Mouse (Mus musculus) erythroblast, embryonic 14.5 days (primary cell): ENCODE results near the gene Gm3233. TPM values are rescaled to one million over a fixed set of nuclear protein-coding genes. Genes with fewer than 3 reads are reported as not detected.
"Not testable (repeated sequence)": the region's sequence is repeated elsewhere in the genome, so short reads cannot be mapped to it uniquely, and the experiment has no call there.

ENCODE experiments used
- H3K27me3 ChIP-seq: 2 replicates; pipeline ENCODE4 v1.6.1; 2012; ENCODE audit warnings: inconsistent platforms; ENCODE audit not compliant: control insufficient read depth
- H3K36me3 ChIP-seq: 2 replicates; pipeline ENCODE4 v1.6.1; 2012; ENCODE audit warnings: mild to moderate bottlenecking, inconsistent platforms; ENCODE audit not compliant: control insufficient read depth
- H3K4me1 ChIP-seq: 2 replicates; pipeline ENCODE4 v1.6.1; 2012; ENCODE audit warnings: inconsistent platforms; ENCODE audit not compliant: control insufficient read depth
- H3K4me3 ChIP-seq: replicated peaks from 2 replicates; pipeline ENCODE3; 2012; ENCODE audit warnings: moderate library complexity, mild to moderate bottlenecking, inconsistent platforms
- H3K9me3 ChIP-seq: 2 replicates; pipeline ENCODE4 v1.6.1; 2012; ENCODE audit warnings: low read length, inconsistent platforms, mixed read lengths; ENCODE audit not compliant: control insufficient read depth
- GATA1 ChIP-seq: IDR thresholded peaks from 2 replicates; pipeline ENCODE4 v1.6.1; 2012; ENCODE audit warnings: low read length, inconsistent platforms, mixed read lengths
- TAL1 ChIP-seq: IDR thresholded peaks from 3 replicates; pipeline ENCODE4 v1.6.1; 2012; ENCODE audit warnings: low read length, inconsistent platforms, mixed read lengths
- polyA plus RNA-seq: library from polyadenylated mRNA; stranded (reverse); fragments of >175 nt; gene quantifications from 2 replicates; pipeline ENCODE4 v1.2.3, GENCODE M21; 2012

Gm3233 gene
- polyA plus RNA-seq, 1 experiment: not detected

DNA sequence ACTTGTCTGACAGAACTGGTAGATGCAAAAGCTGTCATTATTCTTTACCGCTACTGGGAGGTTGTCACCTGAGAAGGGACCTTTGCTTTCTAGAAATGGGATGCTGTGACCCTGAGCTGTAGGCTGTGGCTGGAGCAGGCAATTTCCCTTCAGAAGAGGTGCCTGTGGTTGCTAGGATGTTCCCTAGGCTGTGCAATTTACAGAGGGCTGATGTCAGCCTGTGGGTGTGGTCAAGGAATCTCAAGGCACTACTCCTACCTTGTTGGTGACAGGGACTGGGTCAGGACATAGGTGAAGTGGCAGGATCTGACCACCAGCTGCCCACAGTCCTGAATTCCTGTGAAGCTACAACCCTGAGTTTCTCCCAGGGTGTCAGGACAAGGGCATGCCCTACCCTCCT lies 10.2 kb upstream of the Gm3233 start:
- H3K4me1 ChIP-seq: no peaks in the 10 kb centered on the region
- TF ChIP-seq GATA1 (no peak), TAL1 (no peak)
- no peaks in the 10 kb centered on the region for H3K27me3 ChIP-seq
- H3K36me3 ChIP-seq: no peaks in the 10 kb centered on the region
- no peaks in the 10 kb centered on the region for H3K9me3 ChIP-seq
- H3K4me3 ChIP-seq: no peak overlapping the region

DNA sequence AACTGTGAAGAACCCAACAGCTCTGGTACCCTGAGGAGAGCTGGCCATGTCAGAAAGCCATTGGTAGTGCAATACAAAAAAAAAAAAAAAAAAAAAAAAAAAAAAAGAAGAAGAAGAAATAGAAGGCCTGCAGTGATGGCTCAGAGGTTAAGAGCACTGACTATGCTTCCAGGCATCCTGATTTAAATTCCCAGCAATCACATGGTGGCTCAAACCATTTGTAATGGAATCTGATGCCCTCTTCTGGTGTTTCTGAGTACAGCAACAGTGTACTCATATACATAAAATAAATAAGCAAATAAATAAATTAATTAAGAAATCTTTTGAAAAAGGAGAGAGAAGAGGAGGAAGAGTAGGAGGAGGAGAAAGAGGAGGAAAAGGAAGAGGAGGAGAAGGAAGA lies 6.0 kb downstream of the Gm3233 start:
- H3K36me3 ChIP-seq: no peaks in the 10 kb centered on the region
- TF ChIP-seq TAL1 (no peak), GATA1 (no peak)
- H3K4me1 ChIP-seq: no peaks in the 10 kb centered on the region
- H3K9me3 ChIP-seq: peaks cover 4% of the 10 kb centered on the region; the same call in 1 of the 2 replicates
- no peak overlapping the region for H3K4me3 ChIP-seq
- no peaks in the 10 kb centered on the region for H3K27me3 ChIP-seq

- H3K4me1 ChIP-seq, H3K4me3 ChIP-seq, H3K36me3 ChIP-seq, H3K27me3 ChIP-seq: not testable (repeated sequence)
- peaks cover 13% of the 10 kb centered on the region for H3K9me3 ChIP-seq
These were observed 7.2 kb downstream of the Gm3233 start for GRCm38 (mm10) chr10:77752312-77752711.

- not testable (repeated sequence) for H3K4me3 ChIP-seq
These were observed 8.2 kb downstream of the Gm3233 start, which contains the start of gene Gm9736 for GRCm38 (mm10) chr10:77751254-77751653. Gene Gm9736 (minus strand): TSS chr10:77751354.

GRCm38 (mm10) chr10:77750686-77751085 lies 8.8 kb downstream of the Gm3233 start:
- peaks cover 17% of the 10 kb centered on the region for H3K9me3 ChIP-seq
- not testable (repeated sequence) for H3K36me3 ChIP-seq, H3K27me3 ChIP-seq, H3K4me1 ChIP-seq, H3K4me3 ChIP-seq

More at GRCm38 (mm10) chr10:77751254-77751653, 8.2 kb downstream of the Gm3233 start, which contains the start of gene Gm9736:
- H3K4me1 ChIP-seq, H3K36me3 ChIP-seq, H3K27me3 ChIP-seq: not testable (repeated sequence)
- peaks cover 16% of the 10 kb centered on the region for H3K9me3 ChIP-seq

- not testable (repeated sequence) for H3K36me3 ChIP-seq, H3K4me1 ChIP-seq, H3K4me3 ChIP-seq, H3K9me3 ChIP-seq, H3K27me3 ChIP-seq
These were observed 17.4 kb downstream of the Gm3233 start, which contains the start of gene Gm18596 for GRCm38 (mm10) chr10:77741924-77742688. Gene Gm18596 (minus strand): TSS chr10:77742638.

DNA sequence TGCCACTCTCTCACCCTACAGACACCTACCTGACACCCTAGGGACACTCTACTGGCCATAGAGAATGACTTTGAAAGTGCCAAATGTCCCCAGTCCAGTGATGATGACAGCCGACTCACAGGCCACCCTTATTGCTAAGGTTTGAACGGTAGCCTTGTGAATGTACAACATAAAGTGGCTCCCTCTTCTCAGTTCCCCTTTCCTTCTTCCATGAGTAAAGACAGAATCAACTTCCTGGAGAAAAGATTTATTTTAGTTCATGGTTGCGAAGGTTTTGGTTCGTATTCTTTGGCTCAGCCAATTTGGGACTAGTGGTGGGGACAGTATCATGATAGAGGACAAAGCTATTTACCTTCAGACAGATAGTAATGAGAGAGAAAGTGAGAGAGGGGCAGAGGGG lies 20.6 kb downstream of the Gm3233 start:
- Histone ChIP-seq H3K9me3 (peaks cover 6% of the 10 kb centered on the region), H3K4me3 (no peak overlapping the region), H3K36me3 (no peaks in the 10 kb centered on the region), H3K4me1 (no peaks in the 10 kb centered on the region), H3K27me3 (no peaks in the 10 kb centered on the region)
- TF ChIP-seq GATA1: no peak
- no peak for TF ChIP-seq TAL1

DNA sequence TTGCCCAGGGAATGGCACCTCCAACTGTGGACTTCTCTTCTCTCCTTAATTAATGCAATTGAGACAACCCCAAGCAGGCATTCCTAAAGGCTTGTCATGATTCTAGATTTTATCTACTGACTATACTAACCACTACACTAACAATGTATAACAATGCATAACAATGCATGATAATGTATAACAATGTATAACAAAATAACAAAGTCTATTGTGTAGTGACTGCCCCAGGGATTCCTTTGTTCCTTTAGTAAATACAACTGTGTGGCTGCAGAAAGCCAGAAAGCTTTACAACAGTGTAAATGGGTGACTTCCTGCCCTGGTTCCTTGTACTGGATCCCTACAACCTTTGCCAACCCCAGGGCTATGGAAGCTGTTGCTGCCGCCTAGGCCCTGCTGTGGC lies 23.6 kb downstream of the Gm3233 start:
- Histone ChIP-seq H3K4me1 (no peaks in the 10 kb centered on the region), H3K27me3 (no peaks in the 10 kb centered on the region), H3K36me3 (no peaks in the 10 kb centered on the region), H3K4me3 (no peak overlapping the region), H3K9me3 (peaks cover 6% of the 10 kb centered on the region)
- no peak for TF ChIP-seq GATA1
- no peak for TF ChIP-seq TAL1

GRCm38 (mm10) chr10:77729241-77729640 lies 30.2 kb downstream of the Gm3233 start:
- H3K4me3 ChIP-seq: no peak overlapping the region
- no peaks in the 10 kb centered on the region for H3K27me3 ChIP-seq
- H3K36me3 ChIP-seq: no peaks in the 10 kb centered on the region
- TF ChIP-seq GATA1 (no peak), TAL1 (no peak)
- no peaks in the 10 kb centered on the region for H3K9me3 ChIP-seq
- no peaks in the 10 kb centered on the region for H3K4me1 ChIP-seq

DNA sequence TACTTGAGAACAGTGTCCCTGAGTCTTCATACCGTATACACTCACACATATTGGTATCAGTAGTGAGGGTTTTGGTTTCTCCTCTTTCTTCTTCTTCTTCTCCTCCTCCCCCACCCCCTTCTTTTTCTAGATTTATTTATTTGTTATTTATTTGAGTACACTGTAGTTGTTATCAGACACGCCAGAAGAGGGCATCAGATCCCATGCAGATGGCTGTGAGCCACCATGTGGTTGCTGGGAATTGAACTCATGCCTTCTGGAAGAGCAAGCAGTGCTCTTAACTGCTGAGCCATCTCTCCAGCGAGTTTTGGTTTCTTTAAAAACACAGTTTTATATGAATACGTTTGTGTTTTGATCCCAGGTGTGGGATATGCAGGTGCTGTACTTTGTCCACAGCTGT lies 31.2 kb downstream of the Gm3233 start:
- H3K27me3 ChIP-seq: no peaks in the 10 kb centered on the region
- H3K9me3 ChIP-seq: no peaks in the 10 kb centered on the region
- no peak overlapping the region for H3K4me3 ChIP-seq
- TF ChIP-seq GATA1 (no peak), TAL1 (no peak)
- no peaks in the 10 kb centered on the region for H3K36me3 ChIP-seq
- H3K4me1 ChIP-seq: no peaks in the 10 kb centered on the region
